Mouse (Mus musculus) WW6 (cell line): ENCODE data around the gene Mex3b.

Source experiments
- DNase-seq: peaks from one replicate; pipeline ENCODE4 v3.0.0-alpha.2; 2013; ENCODE audit warnings: low read depth, low spot score

The Mex3b gene

GRCm38 (mm10) chr7:82866486-82867270 is 455 bp upstream of the Mex3b start:
- no peak for DNase-seq

DNA sequence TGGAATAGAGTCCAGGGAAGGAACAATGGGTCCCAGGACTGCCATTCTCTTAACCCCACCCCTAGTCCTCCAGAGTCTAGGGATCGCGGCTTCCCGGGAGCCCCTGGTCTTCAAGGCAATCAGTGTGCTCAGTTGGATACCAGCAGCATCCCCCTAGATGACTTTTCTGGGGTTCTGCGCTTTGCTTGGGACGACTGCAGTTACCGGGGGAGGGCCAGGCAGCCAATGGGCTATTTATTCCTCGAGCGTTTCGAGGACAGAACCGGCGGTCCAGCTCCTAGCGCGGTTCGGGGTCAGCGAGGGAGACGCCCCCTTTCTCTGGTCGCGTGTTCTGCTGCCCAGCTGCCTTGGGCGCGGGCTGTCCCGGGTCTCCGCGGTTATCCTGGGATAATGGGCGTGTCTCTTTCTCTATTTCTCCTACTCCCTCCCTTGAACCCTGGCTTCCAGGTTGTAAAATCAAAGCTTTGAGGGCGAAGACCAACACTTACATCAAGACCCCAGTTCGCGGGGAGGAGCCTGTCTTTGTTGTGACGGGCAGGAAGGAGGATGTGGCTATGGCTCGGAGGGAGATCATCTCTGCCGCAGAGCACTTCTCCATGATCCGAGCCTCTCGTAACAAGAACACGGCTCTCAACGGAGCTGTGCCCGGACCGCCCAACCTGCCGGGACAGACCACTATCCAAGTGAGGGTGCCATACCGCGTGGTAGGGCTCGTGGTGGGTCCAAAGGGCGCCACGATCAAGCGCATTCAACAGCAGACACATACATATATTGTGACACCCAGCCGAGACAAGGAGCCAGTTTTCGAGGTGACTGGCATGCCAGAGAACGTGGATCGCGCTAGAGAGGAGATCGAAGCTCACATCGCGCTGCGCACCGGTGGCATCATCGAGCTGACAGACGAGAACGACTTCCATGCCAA is 1.4 kb downstream of the Mex3b start:
- no peak for DNase-seq

- no peak for DNase-seq
Observed at GRCm38 (mm10) chr7:82869231-82870147, 2.4 kb downstream of the Mex3b start.

- no peak for DNase-seq
Observed at GRCm38 (mm10) chr7:82870148-82870513, 3.0 kb downstream of the Mex3b start.

- no peak for DNase-seq
Observed at GRCm38 (mm10) chr7:82876551-82876950, 9.4 kb downstream of the Mex3b start.

DNA sequence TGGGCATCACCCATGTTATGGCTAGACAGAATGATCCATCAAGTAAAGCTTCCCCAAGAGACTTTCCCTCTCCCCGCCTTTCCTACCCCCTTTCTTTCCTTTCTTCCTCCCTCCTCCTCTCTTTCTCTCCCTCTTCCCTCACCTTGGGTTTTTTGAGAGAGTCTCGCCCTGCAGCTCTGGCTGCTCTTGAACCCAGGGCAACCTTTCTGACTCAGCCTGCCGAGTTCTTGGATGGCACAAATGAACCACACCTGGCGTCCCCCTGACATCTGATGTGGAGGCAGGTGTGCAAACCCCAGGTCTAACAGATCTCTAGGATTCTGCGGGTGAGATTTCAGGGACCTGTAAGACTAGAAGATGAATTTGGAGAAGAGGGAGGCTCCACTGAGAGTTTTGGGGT is 12.9 kb downstream of the Mex3b start:
- no peak for DNase-seq

DNA sequence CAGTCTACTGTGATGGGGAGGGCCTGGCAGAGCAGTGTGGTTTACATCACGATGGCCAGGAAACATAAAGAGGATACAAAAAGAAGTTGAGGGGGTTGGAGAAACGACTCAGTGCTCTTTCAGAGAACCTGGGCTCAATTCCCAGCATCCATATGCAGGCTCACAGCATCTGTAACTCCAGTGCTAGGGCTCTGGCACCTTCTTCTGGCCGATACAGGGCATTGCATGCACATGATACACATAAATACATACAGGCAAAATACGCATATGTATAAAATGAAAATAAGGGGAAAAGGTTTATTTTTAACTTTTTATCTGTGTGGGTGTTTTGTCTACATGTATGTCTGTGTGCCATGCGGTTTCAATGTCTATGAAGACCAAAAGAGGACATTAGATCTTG is 13.6 kb downstream of the Mex3b start:
- DNase-seq: no peak

DNA sequence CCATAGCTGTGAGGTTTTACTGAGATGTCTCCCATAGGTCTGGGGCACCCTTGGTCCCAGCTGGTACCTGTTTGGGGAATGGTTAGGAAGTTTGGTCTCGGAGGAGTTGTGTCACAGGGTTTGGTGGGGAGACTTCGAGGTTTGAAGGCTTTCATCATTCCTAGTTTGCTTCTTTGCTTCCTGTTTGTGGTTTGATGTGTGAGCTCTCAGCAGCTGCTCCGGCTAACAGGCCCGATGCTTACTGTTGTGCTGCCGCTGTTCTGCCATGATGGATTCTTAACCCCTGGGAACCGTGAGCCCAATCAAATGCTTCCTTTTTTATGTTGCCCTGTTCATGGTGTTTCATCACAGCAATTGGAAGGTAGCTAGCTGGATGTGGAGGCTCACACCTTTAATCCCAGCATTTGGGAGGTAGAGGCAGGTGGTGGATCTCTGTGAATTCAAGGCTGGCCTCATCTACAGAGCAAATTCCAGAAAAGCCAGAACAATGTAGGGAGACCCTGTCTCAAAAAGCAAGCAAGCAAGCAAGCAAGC is 23.3 kb downstream of the Mex3b start:
- DNase-seq: no peak

- DNase-seq: no peak
Observed at GRCm38 (mm10) chr7:82890875-82891515, 23.9 kb downstream of the Mex3b start.

- no peak for DNase-seq
Observed at GRCm38 (mm10) chr7:82894366-82894765, 27.2 kb downstream of the Mex3b start.

GRCm38 (mm10) chr7:82895606-82896005 is 28.5 kb downstream of the Mex3b start:
- DNase-seq: no peak

- no peak for DNase-seq
Observed at GRCm38 (mm10) chr7:82896750-82897149, 29.6 kb downstream of the Mex3b start.

- no peak for DNase-seq
Observed at GRCm38 (mm10) chr7:82899459-82900297, 32.5 kb downstream of the Mex3b start.

- no peak for DNase-seq
Observed at GRCm38 (mm10) chr7:82903006-82903405, 35.9 kb downstream of the Mex3b start.

- no peak for DNase-seq
Observed at GRCm38 (mm10) chr7:82905527-82905926, 38.4 kb downstream of the Mex3b start.

- no peak for DNase-seq
Observed at GRCm38 (mm10) chr7:82907081-82907480, 39.9 kb downstream of the Mex3b start.

DNA sequence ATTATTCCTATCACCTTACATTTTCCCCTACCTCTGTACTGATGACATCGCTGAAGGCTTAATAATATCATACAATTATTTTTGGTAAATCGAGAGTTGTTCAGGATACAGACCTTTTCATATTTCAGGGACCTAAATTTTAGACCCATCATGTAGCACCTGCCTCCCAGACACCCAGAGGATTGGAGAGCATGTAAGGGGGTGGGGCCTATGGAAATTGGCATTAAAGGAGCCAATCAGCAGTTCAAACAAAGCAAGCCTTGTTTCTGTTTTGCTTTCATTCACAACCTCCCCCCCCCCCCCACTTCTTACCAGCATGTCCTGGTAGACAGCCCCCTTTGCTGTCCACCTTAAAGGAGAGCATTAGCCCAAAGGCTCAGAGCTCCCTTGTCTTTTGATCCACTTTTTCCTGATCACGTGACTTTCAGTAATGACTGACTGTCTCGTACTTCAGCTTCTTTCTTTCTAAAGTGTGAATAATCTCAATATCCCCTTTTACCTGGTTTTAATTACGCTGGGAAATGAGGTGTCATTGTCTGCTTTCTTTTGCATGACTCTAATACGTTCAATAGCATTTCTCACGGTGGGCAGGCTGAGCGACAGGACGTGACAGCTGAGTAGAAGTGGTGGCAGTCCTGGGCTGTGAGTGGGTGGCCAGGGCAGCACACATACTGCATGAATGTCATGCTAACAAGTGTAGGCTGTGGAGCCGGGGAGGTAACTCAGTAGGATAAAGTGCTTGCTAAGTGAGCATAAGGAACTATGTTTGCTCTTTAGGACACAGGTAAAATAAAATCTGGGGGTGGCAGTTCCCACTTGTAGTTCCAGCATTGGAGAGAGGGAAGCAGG is 43.6 kb downstream of the Mex3b start:
- no peak for DNase-seq

DNA sequence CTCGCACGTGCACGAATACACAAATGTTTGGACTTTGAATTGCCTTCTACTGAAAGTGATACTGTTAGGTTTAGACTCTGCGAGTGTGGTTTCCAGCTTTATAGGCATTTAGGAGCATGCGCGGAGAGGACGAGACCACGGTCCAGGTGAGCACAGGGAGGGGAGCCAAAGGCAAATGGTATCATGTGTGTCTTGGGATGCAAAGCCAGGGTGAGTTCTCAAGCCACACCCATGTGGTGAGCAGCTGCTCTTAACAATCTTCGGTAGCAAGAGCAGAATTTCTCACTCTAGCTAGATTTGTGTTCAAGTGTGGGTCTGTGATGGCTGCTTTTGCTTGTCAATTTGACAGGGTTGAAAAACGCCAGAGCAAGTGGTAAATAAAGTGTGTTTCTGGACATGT is 44.4 kb downstream of the Mex3b start:
- DNase-seq: no peak

DNA sequence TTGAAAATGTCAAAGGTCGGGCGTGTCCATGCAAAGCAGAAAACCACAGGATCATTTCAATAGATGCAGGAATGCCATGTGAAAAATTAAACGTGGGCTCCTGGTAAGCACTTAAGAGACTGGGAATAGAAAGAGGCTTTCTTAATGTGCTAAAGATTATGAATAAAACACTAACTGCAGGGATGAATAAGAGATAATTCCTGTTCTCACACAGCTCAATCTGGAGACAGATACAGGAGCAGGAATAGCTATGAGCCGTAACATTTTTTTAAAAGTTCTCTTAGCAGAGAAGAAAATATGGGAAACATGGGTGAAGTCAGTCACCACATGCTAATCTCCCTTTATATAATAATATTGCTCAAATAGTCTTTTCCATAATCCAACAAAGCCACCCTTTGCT is 47.2 kb downstream of the Mex3b start:
- no peak for DNase-seq
